Mouse (Mus musculus) liver, embryonic 14.5 days (tissue): ENCODE results near the gene Krt75. TPM values are rescaled to one million over a fixed set of nuclear protein-coding genes. Genes with fewer than 3 reads are reported as not detected.

Experiments used
- ATAC-seq: fragments of 200-750 bp; cut with Nextera tagmentation; 2 replicates; pipeline ENCODE4 v1.8.0; 2017; ENCODE audit warnings: moderate number of reproducible peaks, mild to moderate bottlenecking, moderate library complexity; ENCODE audit not compliant: insufficient read depth
- DNase-seq, 3 experiments: peaks; one replicate each; pipeline ENCODE4 v3.0.0-alpha.2; 2012 to 2013; ENCODE audit warnings: low read depth in 3 of 3, low spot score in 3 of 3
- H3K27ac ChIP-seq: fragments of 300-500 bp; sonication (generic); 2 replicates; pipeline ENCODE4 v1.5.1; 2014; ENCODE audit warnings: moderate library complexity, mild to moderate bottlenecking, control low read depth, inconsistent platforms
- H3K27me3 ChIP-seq: fragments of 300-500 bp; sonication (generic); 2 replicates; pipeline ENCODE4 v1.6.1; 2014; ENCODE audit warnings: mild to moderate bottlenecking, low read length, moderate library complexity; ENCODE audit not compliant: control insufficient read depth, insufficient read depth
- H3K36me3 ChIP-seq: fragments of 300-500 bp; sonication (generic); replicated peaks from 2 replicates; pipeline ENCODE4 v1.6.1; 2014; ENCODE audit warnings: low read depth; ENCODE audit not compliant: control insufficient read depth, insufficient read depth
- H3K4me1 ChIP-seq, 2 experiments: fragments of 200-500 bp in 1 of 2; fragments of 300-500 bp in 1 of 2; sonication (generic) in 1 of 2; replicated peaks; 2 replicates each; pipeline ENCODE4 v1.6.1; 2012 to 2014; ENCODE audit warnings: antibody characterized with exemption in 1 of 2, inconsistent platforms in 1 of 2, low read length in 1 of 2; ENCODE audit not compliant: control insufficient read depth in 2 of 2, insufficient read depth in 2 of 2
- H3K4me2 ChIP-seq: fragments of 300-500 bp; sonication (generic); 2 replicates; pipeline ENCODE4 v1.6.1; 2014; ENCODE audit warnings: low read depth, mild to moderate bottlenecking, control low read depth, moderate library complexity
- H3K4me3 ChIP-seq, 2 experiments: fragments of 200-500 bp in 1 of 2; fragments of 300-500 bp in 1 of 2; sonication (generic) in 1 of 2; 2 replicates each; pipeline ENCODE4 v1.5.1; 2012 to 2014; ENCODE audit warnings: low read depth in 2 of 2, low read length in 2 of 2, mild to moderate bottlenecking in 2 of 2, control low read depth in 1 of 2, inconsistent platforms in 1 of 2, moderate library complexity in 1 of 2; ENCODE audit not compliant: insufficient read depth in 1 of 2
- H3K9ac ChIP-seq: fragments of 300-500 bp; sonication (generic); replicated peaks from 2 replicates; pipeline ENCODE4 v1.6.1; 2014; ENCODE audit warnings: mild to moderate bottlenecking, control low read depth, moderate library complexity
- H3K9me3 ChIP-seq: fragments of 300-500 bp; sonication (generic); 2 replicates; pipeline ENCODE4 v1.6.1; 2016; ENCODE audit warnings: low read length, mixed read lengths; ENCODE audit not compliant: control insufficient read depth
- CTCF ChIP-seq: IDR thresholded peaks from 2 replicates; pipeline ENCODE4 v1.5.1; 2016; ENCODE audit warnings: antibody characterized with exemption, low read depth, control low read depth
- EP300 ChIP-seq: IDR thresholded peaks from 2 replicates; pipeline ENCODE4 v1.6.1; 2016; ENCODE audit warnings: antibody characterized with exemption, low read depth
- WGBS: fragments of 180-500 bp; shearing (Covaris S2); extraction: QIAGEN DNeasy Blood & Tissue Kit; methylation state at CpG from one replicate; pipeline ENCODE4 v1.1.7; 2014; ENCODE audit not compliant: insufficient replicate concordance; 5-methylcytosine and 5-hydroxymethylcytosine counted together
- polyA plus RNA-seq, 2 experiments: library from polyadenylated mRNA; depleted of rRNA in 1 of 2; stranded (reverse) in 1 of 2; unstranded in 1 of 2; fragments of >200 nt; fragmentation: Nextera tagmentation in 1 of 2; extraction: Ambion mirVana in 1 of 2; gene quantifications; 2 replicates each; pipeline versions ENCODE4 v1.2.1 to v1.2.3; 2012 to 2014

Krt75 gene
- polyA plus RNA-seq, 2 experiments, result not detected

GRCm38 (mm10) chr15:101581701-101582100, 8.0 kb upstream of the Krt75 start:
- no peak overlapping the region for H3K9ac ChIP-seq
- ATAC-seq, result no peak
- no peaks in the 10 kb centered on the region for H3K9me3 ChIP-seq
- H3K4me3 ChIP-seq, result no peak overlapping the region
- TF ChIP-seq EP300 (no peak), CTCF (no peak)
- H3K27me3 ChIP-seq, result no peaks in the 10 kb centered on the region
- no peak overlapping the region for H3K4me2 ChIP-seq
- no peak overlapping the region for H3K27ac ChIP-seq
- H3K36me3 ChIP-seq, result no peaks in the 10 kb centered on the region
- H3K4me1 ChIP-seq, result no peaks in the 10 kb centered on the region
- WGBS, result 55% methylated on average over 3 of the region's 3 CpGs
- no peak for DNase-seq

GRCm38 (mm10) chr15:101575506-101575905, 1.8 kb upstream of the Krt75 start:
- no peaks in the 10 kb centered on the region for H3K36me3 ChIP-seq
- no peak overlapping the region for H3K4me2 ChIP-seq
- TF ChIP-seq EP300, result no peak
- TF ChIP-seq CTCF, result no peak
- H3K27ac ChIP-seq, result no peak overlapping the region
- ATAC-seq (no peak), DNase-seq (no peak)
- no peaks in the 10 kb centered on the region for H3K9me3 ChIP-seq
- no peak overlapping the region for H3K4me3 ChIP-seq
- 55% methylated on average over 5 of the region's 5 CpGs for WGBS
- no peaks in the 10 kb centered on the region for H3K4me1 ChIP-seq
- no peak overlapping the region for H3K9ac ChIP-seq
- H3K27me3 ChIP-seq, result no peaks in the 10 kb centered on the region

- no peaks in the 10 kb centered on the region for H3K36me3 ChIP-seq
- H3K27me3 ChIP-seq, result no peaks in the 10 kb centered on the region
- no peak overlapping the region for H3K4me3 ChIP-seq
- 28% methylated on average over 7 of the region's 7 CpGs for WGBS
- no peaks in the 10 kb centered on the region for H3K4me1 ChIP-seq
- peak; percentile 61 for TF ChIP-seq CTCF
- TF ChIP-seq EP300, result no peak
- H3K9ac ChIP-seq, result no peak overlapping the region
- ATAC-seq (no peak), DNase-seq (no peak)
- no peaks in the 10 kb centered on the region for H3K9me3 ChIP-seq
- H3K4me2 ChIP-seq, result no peak overlapping the region
- no peak overlapping the region for H3K27ac ChIP-seq
Measured at GRCm38 (mm10) chr15:101567780-101568179, 5.9 kb downstream of the Krt75 start.

GRCm38 (mm10) chr15:101562850-101563249, 10.9 kb downstream of the Krt75 start, which contains the start of gene Krt90:
Krt90 (minus strand) TSS chr15:101562950.
- Histone ChIP-seq H3K9me3 (no peaks in the 10 kb centered on the region), H3K4me3 (no peak within 1 kb of the TSS), H3K4me1 (no peaks in the 10 kb centered on the region), H3K36me3 (no peaks in the 10 kb centered on the region), H3K27me3 (no peaks in the 10 kb centered on the region), H3K27ac (no peak within 1 kb of the TSS), H3K4me2 (no peak within 1 kb of the TSS), H3K9ac (no peak within 1 kb of the TSS)
- TF ChIP-seq CTCF (no peak), EP300 (no peak)
- 45% methylated on average over 5 of the region's 5 CpGs for WGBS
- ATAC-seq, result no peak
- no peak for DNase-seq

- 13% methylated on average over 7 of the region's 7 CpGs for WGBS
- Histone ChIP-seq H3K27ac (no peak overlapping the region), H3K36me3 (no peaks in the 10 kb centered on the region), H3K27me3 (no peaks in the 10 kb centered on the region), H3K4me2 (no peak overlapping the region), H3K9ac (no peak overlapping the region), H3K4me3 (no peak overlapping the region), H3K9me3 (no peaks in the 10 kb centered on the region), H3K4me1 (no peaks in the 10 kb centered on the region)
- DNase-seq (no peak), ATAC-seq (no peak)
- TF ChIP-seq CTCF, result no peak
- no peak for TF ChIP-seq EP300
Measured at GRCm38 (mm10) chr15:101558034-101558646, 15.6 kb downstream of the Krt75 start.
